Mouse (Mus musculus) monocyte, adult 5-6 weeks (primary cell): ENCODE results near the gene Gm9049. TPM values are rescaled to one million over a fixed set of nuclear protein-coding genes. Genes with fewer than 3 reads are reported as not detected.
A peak's percentile ranks its signal among the peaks of the same experiment; 100 is the strongest.
"Not testable (repeated sequence)": the region's sequence is repeated elsewhere in the genome, so short reads cannot be mapped to it uniquely, and the experiment has no call there.

Experiments used
- ATAC-seq: fragments of 153-309, 156-312 bp; replicated peaks from 2 replicates; pipeline ENCODE4 v1.8.0; 2017; ENCODE audit warnings: mild to moderate bottlenecking; ENCODE audit not compliant: low TSS enrichment, insufficient number of reproducible peaks, severe bottlenecking, poor library complexity, low FRiP score
- total RNA-seq: library from RNA; stranded (forward); fragments of 200-1000, 200-491, 200-594 nt; gene quantifications from 3 replicates; pipeline ENCODE4 v1.2.3, GENCODE M21; 2017

Gene Gm9049
- not detected in 3 replicates for total RNA-seq

DNA sequence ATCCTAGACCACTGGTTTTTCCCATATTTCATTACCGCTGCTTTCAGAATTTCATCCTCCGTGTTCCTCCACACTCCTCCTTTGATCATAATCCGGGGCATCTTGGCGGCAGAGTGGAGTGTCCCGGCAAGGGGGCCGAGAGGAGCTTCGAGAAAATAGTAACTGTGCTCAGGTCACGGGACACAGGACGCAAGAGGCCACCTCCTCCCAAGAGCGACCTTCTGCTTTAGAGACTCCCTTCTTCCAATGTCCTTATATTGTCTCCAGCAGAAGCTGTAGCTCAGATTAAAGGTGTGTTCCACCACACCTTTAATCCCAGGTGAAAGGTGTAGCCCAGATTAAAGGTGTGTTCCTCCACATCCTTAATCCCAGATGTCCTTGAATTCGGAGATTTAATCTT is at the start of gene Gm9049:
TSS of gene Gm9049 (minus strand) at position 101 of the 400 bp plus-strand sequence.
- ATAC-seq, result not testable (repeated sequence)

DNA sequence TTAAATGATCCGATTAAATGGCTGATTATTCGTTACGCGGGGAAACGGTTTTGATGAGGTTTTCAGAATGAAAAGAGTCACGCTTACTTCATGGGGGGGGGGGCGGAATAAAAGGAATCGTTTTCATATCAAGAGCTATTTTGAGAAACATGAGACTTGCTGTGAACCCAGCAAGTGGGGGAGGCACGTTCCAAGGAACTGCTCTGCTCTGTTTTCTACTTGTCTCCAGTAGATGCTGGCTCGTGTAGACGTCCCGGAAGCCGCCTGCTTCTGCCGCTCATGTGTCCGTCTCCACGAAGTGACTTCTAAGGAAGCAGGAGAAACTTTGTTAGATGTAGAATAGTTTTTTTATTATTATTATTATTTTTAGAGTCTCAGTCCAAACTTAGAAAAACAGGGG is 46.0 kb upstream of the Gm9049 start:
- ATAC-seq, result no peak

DNA sequence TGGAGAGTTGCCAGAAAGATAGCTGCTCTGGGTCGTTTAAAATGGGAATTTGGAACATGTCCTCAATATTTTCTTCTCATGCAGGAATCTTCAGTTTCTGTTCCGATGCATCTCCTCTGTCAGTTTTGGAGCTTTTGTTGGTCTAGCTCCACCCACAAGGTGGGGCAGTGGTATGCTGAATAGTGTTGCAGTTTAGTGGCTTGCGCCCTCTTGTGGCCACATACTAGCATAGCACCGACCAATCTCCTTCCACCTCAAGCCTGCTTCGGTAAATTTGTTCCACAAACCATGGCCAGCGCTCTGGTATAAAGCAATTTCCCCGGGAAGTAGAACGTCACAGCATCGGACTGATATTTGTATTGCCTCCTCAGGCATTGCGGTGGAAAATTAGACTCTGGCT is 16.5 kb upstream of the Gm9049 start:
- peak; percentile 99 for ATAC-seq

DNA sequence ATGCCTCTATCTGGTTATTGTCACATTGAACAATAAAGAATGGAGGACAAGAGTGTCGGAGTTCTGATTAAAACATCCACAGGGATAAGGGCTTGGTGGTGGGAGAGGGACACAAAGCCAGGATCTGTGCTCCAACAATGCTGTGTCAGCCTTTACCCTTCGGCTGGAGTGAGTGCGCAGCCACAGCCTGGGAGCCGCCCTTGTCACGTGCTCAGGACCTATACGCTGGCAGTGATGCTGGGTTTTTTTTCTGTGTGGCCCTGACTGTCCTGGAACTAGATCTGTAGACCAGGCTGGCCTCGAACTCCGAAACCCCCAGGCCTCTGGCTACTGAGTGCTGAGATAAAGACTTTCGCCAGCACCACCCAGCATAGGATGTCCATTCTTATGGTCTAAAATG is 15.6 kb upstream of the Gm9049 start:
- ATAC-seq, result no peak

DNA sequence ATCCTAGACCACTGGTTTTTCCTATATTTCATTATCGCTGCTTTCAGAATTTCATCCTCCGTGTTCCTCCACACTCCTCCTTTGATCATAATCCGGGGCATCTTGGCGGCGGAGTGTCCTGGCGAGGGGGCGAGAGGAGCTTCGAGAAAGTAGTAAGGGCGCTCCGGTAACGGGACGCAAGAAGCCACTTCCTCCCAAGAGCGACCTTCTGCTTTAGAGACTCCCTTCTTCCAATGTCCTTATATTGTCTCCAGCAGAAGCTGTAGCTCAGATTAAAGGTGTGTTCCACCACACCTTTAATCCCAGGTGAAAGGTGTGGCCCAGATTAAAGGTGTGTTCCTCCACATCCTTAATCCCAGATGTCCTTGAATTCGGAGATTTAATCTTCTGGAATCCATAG is 5.3 kb downstream of the Gm9049 start, which contains the start of gene Gm9048:
TSS of gene Gm9048 (minus strand) at position 101 of the 400 bp plus-strand sequence.
- ATAC-seq, result not testable (repeated sequence)

DNA sequence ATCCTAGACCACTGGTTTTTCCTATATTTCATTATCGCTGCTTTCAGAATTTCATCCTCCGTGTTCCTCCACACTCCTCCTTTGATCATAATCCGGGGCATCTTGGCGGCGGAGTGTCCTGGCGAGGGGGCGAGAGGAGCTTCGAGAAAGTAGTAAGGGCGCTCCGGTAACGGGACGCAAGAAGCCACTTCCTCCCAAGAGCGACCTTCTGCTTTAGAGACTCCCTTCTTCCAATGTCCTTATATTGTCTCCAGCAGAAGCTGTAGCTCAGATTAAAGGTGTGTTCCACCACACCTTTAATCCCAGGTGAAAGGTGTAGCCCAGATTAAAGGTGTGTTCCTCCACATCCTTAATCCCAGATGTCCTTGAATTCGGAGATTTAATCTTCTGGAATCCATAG is 10.8 kb downstream of the Gm9049 start, which contains the start of gene Gm9046:
TSS of gene Gm9046 (minus strand) at position 101 of the 400 bp plus-strand sequence.
- ATAC-seq, result not testable (repeated sequence)

DNA sequence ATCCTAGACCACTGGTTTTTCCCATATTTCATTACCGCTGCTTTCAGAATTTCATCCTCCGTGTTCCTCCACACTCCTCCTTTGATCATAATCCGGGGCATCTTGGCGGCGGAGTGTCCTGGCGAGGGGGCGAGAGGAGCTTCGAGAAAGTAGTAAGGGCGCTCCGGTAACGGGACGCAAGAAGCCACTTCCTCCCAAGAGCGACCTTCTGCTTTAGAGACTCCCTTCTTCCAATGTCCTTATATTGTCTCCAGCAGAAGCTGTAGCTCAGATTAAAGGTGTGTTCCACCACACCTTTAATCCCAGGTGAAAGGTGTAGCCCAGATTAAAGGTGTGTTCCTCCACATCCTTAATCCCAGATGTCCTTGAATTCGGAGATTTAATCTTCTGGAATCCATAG is 16.2 kb downstream of the Gm9049 start, which contains the start of gene Gm9045:
TSS of gene Gm9045 (minus strand) at position 101 of the 400 bp plus-strand sequence.
- ATAC-seq, result not testable (repeated sequence)

DNA sequence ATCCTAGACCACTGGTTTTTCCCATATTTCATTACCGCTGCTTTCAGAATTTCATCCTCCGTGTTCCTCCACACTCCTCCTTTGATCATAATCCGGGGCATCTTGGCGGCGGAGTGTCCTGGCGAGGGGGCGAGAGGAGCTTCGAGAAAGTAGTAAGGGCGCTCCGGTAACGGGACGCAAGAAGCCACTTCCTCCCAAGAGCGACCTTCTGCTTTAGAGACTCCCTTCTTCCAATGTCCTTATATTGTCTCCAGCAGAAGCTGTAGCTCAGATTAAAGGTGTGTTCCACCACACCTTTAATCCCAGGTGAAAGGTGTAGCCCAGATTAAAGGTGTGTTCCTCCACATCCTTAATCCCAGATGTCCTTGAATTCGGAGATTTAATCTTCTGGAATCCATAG is 21.6 kb downstream of the Gm9049 start, which contains the start of gene Gm9044:
TSS of gene Gm9044 (minus strand) at position 101 of the 400 bp plus-strand sequence.
- ATAC-seq, result not testable (repeated sequence)

DNA sequence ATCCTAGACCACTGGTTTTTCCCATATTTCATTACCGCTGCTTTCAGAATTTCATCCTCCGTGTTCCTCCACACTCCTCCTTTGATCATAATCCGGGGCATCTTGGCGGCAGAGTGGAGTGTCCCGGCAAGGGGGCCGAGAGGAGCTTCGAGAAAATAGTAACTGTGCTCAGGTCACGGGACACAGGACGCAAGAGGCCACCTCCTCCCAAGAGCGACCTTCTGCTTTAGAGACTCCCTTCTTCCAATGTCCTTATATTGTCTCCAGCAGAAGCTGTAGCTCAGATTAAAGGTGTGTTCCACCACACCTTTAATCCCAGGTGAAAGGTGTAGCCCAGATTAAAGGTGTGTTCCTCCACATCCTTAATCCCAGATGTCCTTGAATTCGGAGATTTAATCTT is 27.0 kb downstream of the Gm9049 start, which contains the start of gene Gm9040:
TSS of gene Gm9040 (minus strand) at position 101 of the 400 bp plus-strand sequence.
- not testable (repeated sequence) for ATAC-seq

DNA sequence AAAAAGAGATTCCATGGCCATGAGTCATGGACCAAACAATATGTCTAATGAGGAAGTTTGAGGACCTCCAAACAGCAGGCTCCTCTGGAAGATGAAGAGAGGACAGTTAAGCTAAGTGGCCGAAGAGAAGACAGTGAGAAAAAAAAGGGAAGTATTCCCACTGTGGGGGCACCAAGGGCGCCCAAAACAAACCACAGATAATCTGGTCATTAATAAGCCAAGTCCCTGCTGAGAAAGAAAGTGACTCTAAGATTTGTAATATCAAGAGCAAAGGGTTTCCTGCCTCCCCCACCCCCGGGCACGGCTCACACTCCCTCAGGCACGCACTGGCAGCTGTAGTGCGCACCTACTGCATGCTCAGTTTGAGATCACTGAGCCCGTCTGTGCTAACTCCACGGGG is 34.9 kb downstream of the Gm9049 start:
- no peak for ATAC-seq

DNA sequence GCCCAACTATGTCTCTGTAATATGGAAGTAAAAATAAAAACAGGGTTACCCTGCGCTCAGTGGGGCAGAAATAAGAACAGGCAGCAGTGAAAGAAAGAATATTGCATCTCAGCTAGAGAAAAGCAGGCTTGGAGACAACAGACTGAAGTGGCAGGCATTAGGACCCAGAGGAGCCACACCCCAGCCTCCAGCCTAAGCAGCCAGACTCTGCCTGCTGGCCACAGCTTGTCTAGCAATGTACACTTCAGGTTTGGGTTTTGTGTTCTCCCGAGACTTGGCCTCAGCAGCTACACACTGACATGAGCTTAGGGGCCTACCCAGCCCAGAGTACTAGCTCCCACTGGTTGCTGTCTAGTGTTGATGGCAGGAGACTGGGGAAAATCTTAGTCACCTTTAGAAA is 51.8 kb downstream of the Gm9049 start:
- 0 out of 2 replicates have a peak, but pooled peaks have one; percentile 40 for ATAC-seq

Other genes with a start within 250 kb of the Gm9049 start
- 225 to 295 TPM (median 275 TPM) in 3 replicates for gene Mdm1, start 212.3 kb downstream of the Gm9049 start, total RNA-seq
- not detected in 3 replicates for gene Il22, start 149.2 kb downstream of the Gm9049 start, total RNA-seq
- not detected in 3 replicates for gene Gm32717, start 113.3 kb downstream of the Gm9049 start, total RNA-seq
- gene Gm32802, start 95.4 kb downstream of the Gm9049 start, total RNA-seq, result not detected in 3 replicates
- not detected in 3 replicates for gene Iltifb, start 59.1 kb downstream of the Gm9049 start, total RNA-seq
- gene Gm9040, start 27.1 kb downstream of the Gm9049 start, total RNA-seq, result not detected in 3 replicates
- not detected in 3 replicates for gene Gm9044, start 21.7 kb downstream of the Gm9049 start, total RNA-seq
- not detected in 3 replicates for gene Gm9045, start 16.3 kb downstream of the Gm9049 start, total RNA-seq
- gene Gm9046, start 10.8 kb downstream of the Gm9049 start, total RNA-seq, result not detected in 3 replicates
- not detected in 3 replicates for gene Gm9048, start 5.4 kb downstream of the Gm9049 start, total RNA-seq
- 59.4 to 177 TPM (median 69.7 TPM) in 3 replicates for gene Ifng, start 86.9 kb upstream of the Gm9049 start, total RNA-seq